Mouse (Mus musculus) testis, postnatal 10 days (tissue): ENCODE measurements around the gene Tnnt1.

Source experiments
- DNase-seq: peaks from one replicate; pipeline ENCODE4 v3.0.0; 2021; ENCODE audit warnings: low spot score

Tnnt1 gene

DNA sequence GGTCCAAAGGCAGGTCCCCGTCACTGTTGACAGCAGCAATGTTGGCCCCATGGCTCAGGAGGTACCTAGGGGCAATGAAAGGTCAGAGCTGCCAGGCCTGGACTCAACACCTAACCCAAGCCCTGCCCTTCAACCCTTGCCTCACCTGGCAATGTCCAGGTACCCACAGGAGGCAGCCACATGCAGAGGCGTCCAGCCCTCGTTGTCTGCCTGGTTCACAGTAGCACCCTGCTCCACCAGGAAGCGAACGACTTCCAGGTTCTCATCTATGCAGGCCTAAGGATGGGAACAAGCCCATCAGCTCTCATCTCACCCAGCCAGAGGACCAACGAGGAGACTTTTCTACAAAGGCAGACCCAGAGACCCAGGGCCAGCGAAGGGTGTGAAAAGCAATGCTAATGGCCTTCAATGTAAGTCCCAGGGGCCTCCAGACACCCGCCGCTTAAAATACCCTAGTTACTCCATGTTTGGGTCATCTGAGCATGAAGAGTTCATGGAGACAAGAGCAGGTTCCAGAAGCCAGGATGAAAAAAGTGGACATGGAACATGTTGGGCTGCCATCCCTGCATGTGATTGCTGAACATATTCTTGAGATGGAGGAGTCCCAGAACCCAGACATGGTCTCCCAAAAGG lies 18.8 kb downstream of the Tnnt1 start:
- no peak for DNase-seq

DNA sequence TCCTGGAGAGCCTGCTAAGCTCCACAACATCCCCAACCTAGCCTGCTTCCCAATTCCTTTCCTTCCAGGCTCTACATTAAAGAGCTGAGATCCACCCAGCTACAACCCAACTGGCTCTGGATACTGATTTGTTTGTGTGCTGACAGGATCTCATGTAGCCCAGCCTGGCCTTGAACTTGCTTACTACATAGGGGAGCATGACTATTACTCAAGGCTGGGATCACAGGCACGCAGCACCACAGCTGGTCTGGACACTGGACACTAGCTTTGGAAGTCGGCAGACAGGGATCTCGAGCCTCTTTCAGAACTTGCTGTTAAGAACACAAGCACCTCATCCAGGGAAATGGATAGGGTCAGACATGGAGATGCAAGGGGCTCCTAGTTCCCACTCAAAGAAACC lies 19.7 kb downstream of the Tnnt1 start:
- no peak for DNase-seq

DNA sequence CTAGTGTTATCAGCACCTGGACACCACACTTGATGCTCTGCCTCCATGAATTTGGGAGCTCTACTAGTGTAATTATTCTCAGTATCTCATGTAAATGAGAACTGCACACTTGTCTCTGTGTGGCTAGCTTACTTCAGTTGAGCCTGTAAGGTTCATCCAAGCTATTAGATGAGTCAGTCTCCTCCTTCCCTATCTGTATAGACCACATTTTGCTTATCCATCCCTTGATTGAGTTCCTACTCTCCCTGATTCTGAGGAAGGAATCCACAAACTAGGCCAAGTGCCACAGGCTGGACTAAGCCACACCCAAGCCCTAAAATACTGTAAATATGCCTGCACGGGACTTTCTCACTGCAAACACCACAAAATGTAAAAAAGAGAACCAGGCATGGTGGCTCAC lies 22.2 kb downstream of the Tnnt1 start:
- DNase-seq: no peak

DNA sequence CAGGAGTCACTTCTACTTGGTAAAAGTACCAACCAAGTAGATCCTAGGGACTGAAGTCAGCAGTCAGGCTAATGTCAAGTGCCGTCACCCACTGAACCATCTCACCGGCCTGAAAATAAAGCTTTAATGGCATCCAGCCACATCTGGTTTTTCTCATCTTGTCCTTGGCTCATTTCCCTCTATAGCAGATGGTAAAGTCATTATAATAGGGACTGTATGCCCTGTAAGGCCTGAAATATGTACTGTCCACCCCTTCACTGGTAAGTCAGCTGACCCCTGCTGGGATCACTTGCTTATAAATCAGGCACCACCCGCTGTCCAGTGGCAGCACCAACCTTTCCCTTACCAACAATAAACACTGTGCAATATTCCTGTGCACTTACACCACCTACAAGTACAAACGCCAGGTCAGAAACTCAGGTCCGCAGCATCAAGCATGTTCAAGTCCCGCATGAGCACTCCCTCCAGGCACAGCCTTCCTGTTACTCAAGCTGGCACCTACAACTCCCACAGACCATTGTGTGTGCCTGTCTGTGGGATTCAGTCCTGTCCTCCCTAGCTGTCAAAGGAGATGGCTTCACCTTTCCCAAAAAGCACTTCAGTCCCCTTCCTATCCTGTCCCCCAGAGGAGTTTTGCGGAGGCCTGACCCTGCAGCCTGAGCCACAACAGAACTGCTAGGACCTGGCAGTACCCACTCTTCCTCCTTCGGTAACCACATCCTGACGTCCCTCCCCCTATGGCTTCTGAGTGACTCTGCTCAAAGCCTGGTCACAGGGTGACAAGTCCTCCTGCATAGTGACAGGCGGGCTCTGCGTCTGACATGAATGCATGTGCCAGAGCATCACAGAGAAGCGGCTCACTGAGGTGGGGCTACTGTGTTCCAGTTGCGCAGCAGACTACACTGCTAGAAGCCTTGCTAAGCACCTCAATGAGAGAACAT lies 23.6 kb downstream of the Tnnt1 start:
- DNase-seq: no peak

DNA sequence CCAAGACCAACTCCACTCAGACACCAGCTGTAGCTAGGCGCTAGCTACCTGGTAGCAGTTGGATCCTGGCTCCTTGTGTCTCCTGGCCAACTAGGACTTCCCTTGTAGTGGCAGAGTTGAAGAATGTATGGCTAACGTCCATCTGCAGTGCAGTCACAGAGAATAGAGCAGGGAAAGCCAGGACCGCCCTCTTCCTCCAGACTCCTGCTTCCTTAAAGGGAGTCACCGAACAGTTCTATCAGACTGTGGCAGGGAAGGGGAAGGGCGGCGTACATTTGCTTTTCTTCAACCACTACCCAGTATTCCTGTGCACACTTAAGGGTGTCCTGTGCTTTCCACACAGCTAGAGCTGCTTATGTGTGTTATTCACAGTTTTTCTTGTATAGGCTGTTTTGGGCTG lies 24.9 kb downstream of the Tnnt1 start:
- DNase-seq: no peak

DNA sequence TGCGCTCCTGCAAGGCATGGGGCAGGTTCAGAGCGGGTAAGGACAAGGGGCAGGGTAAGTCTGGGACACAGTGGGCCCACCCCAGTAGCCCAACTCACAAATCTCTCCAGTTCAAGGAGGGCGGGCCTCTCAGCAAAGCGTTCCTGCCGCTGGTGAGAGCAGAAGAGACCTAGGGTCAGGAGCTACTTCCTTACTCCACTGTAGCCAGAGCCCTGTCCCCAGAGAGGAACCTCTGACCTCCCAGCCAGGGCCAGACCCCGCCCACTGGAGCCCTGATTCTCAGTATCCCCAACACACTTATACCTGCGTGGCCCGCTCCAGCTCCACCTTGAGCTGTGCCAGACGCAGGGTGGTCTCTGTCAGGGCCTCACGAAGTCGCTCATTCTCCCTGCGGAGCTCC lies 33.9 kb downstream of the Tnnt1 start:
- no peak for DNase-seq

DNA sequence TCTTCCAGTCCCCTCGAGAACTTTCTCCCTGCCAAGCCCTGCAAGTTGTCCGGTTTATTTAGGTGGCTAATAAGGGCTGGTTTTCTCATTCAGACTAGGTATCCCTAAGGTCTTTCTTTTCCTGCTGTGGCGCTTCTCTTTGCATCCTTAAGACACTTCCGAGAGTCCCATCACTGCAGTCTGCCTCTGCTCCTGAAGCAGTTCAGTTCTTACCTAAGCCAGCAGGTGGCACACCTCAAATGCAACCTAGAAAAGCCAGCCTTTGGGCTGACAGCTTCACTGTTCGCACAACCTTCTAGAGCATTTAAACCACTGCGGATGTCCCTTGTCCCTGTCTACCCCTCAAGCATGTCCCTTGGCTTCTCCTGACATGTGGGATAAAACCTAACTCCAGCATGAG lies 36.5 kb downstream of the Tnnt1 start:
- peak; percentile 75 for DNase-seq

DNA sequence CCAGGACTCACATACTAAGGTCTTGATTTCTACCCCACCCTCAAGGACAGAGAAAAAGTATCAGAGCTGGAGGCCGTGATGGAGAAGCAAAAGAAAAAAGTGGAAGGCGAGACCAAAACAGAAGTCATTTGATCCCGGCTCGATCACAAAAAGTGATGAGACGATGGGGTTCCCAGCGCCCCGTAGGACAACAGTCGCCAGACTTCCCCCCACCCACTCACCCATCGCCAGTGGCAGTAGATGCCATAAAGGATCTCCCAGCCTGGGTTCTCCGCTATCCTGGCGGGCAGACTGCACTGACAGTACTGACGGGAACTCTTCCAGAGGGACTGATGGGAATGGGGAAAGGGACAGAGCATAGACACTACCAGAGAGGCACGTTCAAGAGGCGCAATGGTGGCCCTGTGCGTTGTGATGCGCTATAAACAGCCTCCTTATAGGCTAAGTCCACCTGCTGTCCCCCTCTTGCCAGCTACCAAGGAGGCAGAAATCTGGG lies 37.3 kb downstream of the Tnnt1 start:
- no peak for DNase-seq

DNA sequence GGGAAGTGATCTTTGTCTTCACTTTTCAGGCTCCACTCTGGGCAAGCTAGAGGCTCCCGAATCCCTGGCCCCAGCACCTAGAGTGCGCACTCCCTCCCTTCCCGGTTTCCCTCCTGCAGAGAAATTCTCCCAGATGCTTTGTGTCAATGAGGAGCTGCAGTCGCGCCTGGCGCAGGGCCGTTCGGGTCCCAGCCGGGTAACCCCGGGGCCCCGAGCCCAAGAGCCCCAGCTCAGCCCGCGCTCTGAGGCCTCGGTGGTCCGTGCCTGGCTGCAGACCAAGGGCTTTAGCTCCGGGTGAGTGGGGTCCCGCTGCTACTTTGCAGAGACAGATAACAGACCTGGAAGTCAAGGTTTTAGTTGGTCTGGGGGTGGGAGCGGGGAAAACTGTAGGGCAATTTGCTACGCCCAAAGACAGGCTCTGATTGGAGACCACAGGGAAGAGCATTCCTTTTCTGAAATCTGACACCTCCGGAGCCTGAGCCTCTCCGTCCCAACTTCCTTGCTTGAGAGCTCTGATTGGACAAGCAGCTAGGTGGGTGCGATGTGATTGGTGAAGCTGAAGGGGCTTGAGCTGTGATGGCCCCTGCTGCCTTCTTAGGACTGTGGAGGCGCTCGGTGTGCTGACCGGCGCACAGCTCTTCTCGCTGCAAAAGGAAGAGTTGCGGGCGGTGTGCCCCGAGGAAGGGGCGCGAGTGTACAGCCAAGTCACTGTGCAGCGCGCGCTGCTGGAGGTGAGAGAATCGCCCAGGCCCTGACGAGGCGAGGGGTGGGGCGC lies 38.0 kb downstream of the Tnnt1 start:
- DNase-seq: peak; percentile 76

DNA sequence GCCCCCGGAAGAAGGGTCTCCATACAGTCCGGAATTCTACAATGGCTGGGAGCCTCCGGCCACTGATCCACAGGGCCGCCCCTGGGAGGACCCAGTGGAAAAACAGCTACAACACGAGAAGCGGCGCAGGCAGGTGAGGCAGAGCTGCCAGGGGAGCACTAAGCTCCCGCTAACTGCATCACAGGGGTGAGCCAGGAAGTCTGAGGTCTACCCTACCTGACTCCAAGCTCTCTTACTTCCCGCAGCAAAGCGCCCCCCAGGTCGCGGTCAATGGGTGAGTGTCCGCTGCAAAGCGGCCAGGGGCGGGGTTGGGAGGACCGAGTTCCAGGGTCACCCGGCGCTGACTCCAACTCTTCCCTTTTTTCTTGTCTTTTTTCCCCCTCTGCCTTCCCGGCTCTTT lies 42.2 kb downstream of the Tnnt1 start:
- no peak for DNase-seq

DNA sequence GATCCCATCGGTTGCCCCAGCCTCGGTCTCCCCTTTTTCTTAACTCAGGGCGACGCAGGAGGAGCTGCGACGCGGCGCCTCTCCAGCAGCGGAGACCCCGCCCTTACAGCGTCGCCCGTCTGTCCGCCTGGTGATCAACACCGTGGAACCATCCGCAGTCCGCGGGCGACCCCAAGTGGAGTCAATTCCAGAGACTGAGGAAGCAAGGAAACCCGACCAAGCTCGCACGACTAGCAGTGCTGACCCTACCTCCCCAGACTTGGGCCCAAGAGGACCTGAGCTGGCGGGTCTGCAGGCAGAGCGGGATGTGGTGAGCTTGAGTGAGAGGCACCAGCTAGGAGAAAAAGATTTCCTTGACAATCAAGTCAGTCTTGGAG lies 45.0 kb downstream of the Tnnt1 start:
- DNase-seq: peak; percentile 91

DNA sequence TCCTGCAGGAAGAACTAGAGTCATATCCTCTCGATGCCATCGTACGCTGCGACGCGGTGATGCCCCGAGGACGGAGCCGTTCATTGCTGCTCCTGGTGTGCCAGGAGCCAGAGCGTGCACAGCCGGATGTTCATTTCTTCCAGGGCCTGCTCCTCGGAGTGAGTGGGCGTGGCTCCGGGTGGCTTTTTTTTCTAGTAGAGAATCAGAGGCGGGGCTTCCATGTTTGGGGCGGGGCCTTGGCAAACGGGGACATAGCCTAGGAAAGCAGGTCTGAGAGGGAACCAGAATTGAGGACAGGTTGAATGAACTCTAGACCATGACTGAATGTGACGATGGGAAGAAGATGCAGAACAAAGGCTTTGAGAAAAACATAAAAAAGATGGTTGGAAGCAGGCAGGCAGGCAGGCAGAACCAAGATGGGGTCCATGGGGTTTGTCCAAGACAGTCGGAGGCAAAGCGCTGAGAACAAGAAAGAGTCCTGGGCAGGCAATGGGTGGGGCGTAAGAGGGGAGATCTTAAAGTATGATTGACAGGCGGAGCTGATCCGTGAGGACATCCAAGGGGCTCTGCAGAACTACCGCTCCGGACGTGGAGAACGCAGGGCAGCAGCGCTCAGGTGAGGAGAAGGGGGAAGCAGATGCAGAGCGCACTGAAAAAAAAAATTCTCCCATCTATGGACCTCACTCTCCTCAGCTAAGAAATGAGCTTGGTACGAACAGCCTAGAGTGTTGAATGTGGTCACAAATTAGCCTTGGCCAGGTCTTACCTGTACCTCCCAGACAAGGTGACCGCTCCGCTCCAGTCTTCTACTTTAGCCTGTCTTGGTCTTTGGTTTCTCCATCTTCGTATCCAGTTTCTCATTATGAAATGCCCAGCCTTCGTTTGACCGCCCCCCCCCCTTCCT lies 45.7 kb downstream of the Tnnt1 start:
- DNase-seq: peak; percentile 85

DNA sequence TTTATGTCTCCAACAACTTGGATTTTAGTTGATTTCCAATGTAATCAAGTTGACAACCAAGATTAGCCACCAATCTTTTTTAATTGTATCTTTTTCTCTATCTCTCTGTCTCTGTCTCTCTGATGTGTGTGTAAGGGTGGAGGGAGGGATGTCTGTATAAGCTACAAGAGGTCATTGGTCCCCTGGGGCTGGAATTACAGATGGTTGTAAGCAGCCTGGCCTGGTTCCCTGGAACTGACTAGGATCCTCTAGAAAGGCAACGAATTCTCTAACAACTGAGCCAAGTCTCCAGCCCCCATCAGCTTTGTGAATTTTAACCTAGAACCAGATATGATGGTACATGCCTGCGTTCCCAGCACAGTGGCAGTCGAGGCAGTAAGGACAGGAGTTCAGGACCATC lies 48.4 kb downstream of the Tnnt1 start:
- DNase-seq: no peak

DNA sequence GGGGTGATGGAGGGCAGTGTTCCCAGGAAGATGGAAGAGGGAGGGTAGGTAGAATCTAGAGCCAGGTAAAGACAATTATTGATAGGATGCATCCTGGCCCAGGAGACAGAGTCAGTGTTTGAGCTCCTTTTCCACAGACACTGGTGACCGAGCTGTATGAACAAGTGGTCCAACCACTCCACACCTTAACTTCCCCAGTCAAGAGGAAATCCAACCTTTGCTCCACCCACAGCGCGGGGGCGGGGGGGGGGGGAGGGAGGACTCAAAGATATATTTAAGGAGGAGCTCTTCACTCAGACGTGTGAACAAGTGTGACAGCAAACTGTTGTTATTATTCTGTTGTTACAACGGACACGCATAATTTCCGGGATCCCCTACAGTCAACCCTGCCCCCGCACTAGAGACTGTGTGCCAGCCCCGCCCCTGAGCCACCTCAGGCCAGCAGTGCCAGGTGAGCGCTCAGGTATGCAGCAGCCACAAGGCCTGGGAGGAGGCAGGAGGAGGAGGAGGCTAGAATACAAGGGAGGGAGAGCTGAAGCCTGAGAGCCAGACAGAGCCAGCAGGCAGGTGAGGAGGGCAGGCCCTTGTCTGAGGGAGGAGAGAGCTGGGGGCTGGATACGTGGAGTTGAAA lies 51.9 kb downstream of the Tnnt1 start:
- DNase-seq: no peak

DNA sequence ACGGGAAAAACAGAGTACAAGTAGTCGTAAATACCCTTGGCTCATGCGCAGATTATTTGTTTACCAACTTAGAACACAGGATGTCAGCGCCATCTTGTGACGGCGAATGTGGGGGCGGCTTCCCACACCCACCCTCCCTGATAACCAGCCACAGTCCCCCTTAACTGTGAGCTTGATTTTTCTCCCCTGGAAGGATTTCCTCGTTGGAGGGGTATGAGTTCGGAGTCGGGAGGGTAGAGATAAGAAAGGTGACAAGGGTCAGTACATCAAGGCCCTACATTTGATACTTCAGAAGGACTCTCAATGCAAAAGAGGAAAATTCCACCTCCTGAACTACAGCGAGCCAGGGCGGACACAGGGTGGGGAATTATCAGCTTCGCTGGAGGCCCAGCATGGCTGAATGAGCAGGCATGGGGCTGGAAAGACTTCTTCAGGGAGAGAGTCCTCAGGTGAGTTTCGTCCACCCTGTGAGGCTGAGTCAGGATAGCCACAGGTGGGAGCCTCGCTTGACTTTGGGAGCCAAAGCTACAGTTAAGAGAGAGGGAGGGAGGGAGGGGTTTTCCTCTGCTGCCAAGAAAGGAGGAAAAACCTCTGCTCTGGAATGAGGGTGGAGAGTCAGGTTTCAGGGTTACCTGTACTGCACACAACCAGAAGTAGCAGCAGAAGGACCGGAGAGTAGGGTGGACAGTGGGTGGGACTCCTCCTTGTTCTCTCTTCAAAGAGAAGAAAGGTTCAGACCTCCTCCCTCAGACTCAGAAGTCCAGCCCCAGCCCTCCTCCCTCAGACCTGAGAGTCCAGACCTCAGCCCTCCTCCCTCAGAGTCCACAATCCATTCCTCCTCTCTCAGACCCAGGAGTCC lies 55.4 kb downstream of the Tnnt1 start, which contains the start of gene Eps8l1:
Gene Eps8l1, plus strand, starts transcription at position 99 of the 859 bp plus-strand sequence.
- DNase-seq: no peak
